Comparison of ENCODE assay signal across 23 mouse cellular contexts in the genomic region with DNA sequence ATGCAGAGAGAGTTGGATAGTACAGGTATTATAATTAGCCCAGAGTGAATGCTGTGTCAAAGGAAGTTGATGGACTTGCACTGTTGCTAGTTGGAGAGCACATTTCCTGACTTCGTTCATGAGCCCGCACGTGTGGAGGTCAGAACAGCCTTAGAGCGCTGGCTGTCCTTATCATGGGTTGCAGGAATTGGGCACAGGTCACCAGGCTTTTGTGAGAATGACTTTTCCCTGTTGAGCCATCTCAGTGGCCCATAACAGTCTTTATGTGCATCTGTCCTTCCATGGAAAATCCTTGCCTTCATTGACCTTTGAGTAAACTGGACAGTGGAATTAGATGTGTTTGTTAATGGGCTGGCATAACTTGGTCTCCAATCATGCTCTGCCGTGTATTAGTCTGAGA. TPM values are rescaled to one million over a fixed set of nuclear protein-coding genes. Genes with fewer than 3 reads are reported as not detected.
DNase-seq lines count a peak whose midpoint lies in the region; ATAC-seq and TF ChIP-seq lines count a peak whose summit lies in the region.
"Had no signal": no experiment of that assay in that cellular context is flagged by ENCODE, and none has a peak within 500 bp of the region (broad histone marks: within the 10 kb centered on the region; RNA-seq: fewer than 3 reads in every experiment).

No protein-coding gene starts in this region.

- H3K36me3 ChIP-seq in kidney, embryonic 16.5 days (ENCODE audit: insufficient read depth, low read length) = peaks cover 22% of the 10 kb centered on the region
- H3K36me3 ChIP-seq in liver, adult 2 months (ENCODE audit: control insufficient read depth, insufficient read depth, low read length) = peaks cover 19% of the 10 kb centered on the region

- H3K9me3 ChIP-seq in kidney, embryonic 16.5 days (ENCODE audit: low read length) = no peaks in the 10 kb centered on the region
- H3K9me3 ChIP-seq: forebrain, embryonic 12.5 days; kidney, embryonic 15.5 days; limb, embryonic 15.5 days; midbrain, embryonic 15.5 days had no signal

- TF ChIP-seq CTCF in liver, adult 2 months (IDR thresholded peaks at IDR 0.05; ENCODE audit: low read depth, low read length) = no peak

- H3K4me2 ChIP-seq in kidney, embryonic 16.5 days (replicated peaks; ENCODE audit: low read depth, low read length) = no peak overlapping the region
- H3K4me2 ChIP-seq: forebrain, embryonic 12.5 days; kidney, embryonic 15.5 days; limb, embryonic 15.5 days; midbrain, embryonic 15.5 days had no signal

- peaks cover 17% of the 10 kb centered on the region for H3K4me1 ChIP-seq in kidney, embryonic 16.5 days (ENCODE audit: insufficient read depth, low read length)
- peaks cover 29% of the 10 kb centered on the region for H3K4me1 ChIP-seq in liver, adult 2 months (ENCODE audit: control insufficient read depth, insufficient read depth, low read length)

- H3K4me3 ChIP-seq in kidney, embryonic 16.5 days (ENCODE audit: low read length) = no peak overlapping the region
- no peak overlapping the region for H3K4me3 ChIP-seq in liver, adult 2 months (ENCODE audit: insufficient read depth, low read depth, low read length)
- H3K4me3 ChIP-seq: forebrain, embryonic 12.5 days; heart, adult 2 months; kidney, embryonic 15.5 days; limb, embryonic 15.5 days; midbrain, embryonic 15.5 days had no signal

- peaks cover 24% of the 10 kb centered on the region for H3K79me2 ChIP-seq in liver, adult 2 months (ENCODE audit: control insufficient read depth, insufficient read depth, low read length)

- TF ChIP-seq POLR2A in liver, adult 2 months (IDR thresholded peaks at IDR 0.05; ENCODE audit: extremely low read depth, insufficient read depth, low read length) = no peak

- peak; percentile 7 for DNase-seq in CD4-positive, CD25-positive, alpha-beta regulatory T cell, adult 2 months (ENCODE audit: low read depth, low spot score)
- DNase-seq in kidney, adult 9 months = peak; percentile 9
- peak; percentile 61 for DNase-seq in liver, adult 2 months (ENCODE audit: extremely low read depth, low read depth, low spot score)
- DNase-seq in cerebellum, postnatal 25 days = no peak
- DNase-seq in gastrocnemius, adult 18-20 months (ENCODE audit: low spot score) = no peak
- DNase-seq: cerebellum, adult 8-10 months; gastrocnemius, postnatal 25 days; heart, adult 2 months; heart, postnatal 10 days; layer of hippocampus, postnatal 36 days; right cerebral cortex, adult 18-20 months; thymus, adult 2 months had no signal

- 74% methylated on average over 5 of the region's 5 CpGs for WGBS in kidney, embryonic 16.5 days
- 11% methylated on average over 5 of the region's 5 CpGs for whole genome bisulfite sequencing in liver, adult 2 months

- H3K27me3 ChIP-seq in kidney, embryonic 16.5 days (ENCODE audit: insufficient read depth, low read length) = no peaks in the 10 kb centered on the region
- no peaks in the 10 kb centered on the region for H3K27me3 ChIP-seq in liver, adult 2 months (ENCODE audit: control insufficient read depth, insufficient read depth, low read length)
- H3K27me3 ChIP-seq: forebrain, embryonic 12.5 days; kidney, embryonic 15.5 days; limb, embryonic 15.5 days; midbrain, embryonic 15.5 days had no signal

- no peak overlapping the region for H3K9ac ChIP-seq in kidney, embryonic 16.5 days (replicated peaks; ENCODE audit: low read length)
- no peak overlapping the region for H3K9ac ChIP-seq in liver, adult 2 months (ENCODE audit: low read depth, low read length)
- H3K9ac ChIP-seq: forebrain, embryonic 12.5 days; kidney, embryonic 15.5 days; limb, embryonic 15.5 days; midbrain, embryonic 15.5 days had no signal

- ATAC-seq in CD4-positive, CD25-positive, alpha-beta regulatory T cell, adult 4 months = no peak
- no peak for ATAC-seq in kidney, embryonic 16.5 days (ENCODE audit: low FRiP score, low TSS enrichment)
- peak; percentile 63 for ATAC-seq in megakaryocyte-erythroid progenitor cell, adult 5-6 weeks (replicated peaks; ENCODE audit: low FRiP score, low TSS enrichment, poor library complexity, severe bottlenecking)
- ATAC-seq: midbrain, embryonic 15.5 days had no signal

- no peak overlapping the region; the same call in 1 of the 2 replicates for H3K27ac ChIP-seq in kidney, embryonic 16.5 days (ENCODE audit: low read length)
- peak overlapping the region; percentile 63 for H3K27ac ChIP-seq in liver, adult 2 months (replicated peaks; ENCODE audit: insufficient read depth, low read depth, low read length)
- H3K27ac ChIP-seq: forebrain, embryonic 12.5 days; heart, adult 2 months; kidney, embryonic 15.5 days; limb, embryonic 15.5 days; macrophage; midbrain, embryonic 15.5 days had no signal

RNA-seq across cellular contexts. Expression of a gene that starts 5.9 kb away (rescaled TPM):
- 10 to 100 TPM; 19.7 to 30.3 TPM for polyA plus RNA-seq in CD4-positive, CD25-positive, alpha-beta regulatory T cell, adult 4 months (2017; shearing (Covaris generic))
- 24.3 and 27.3 TPM in 2 replicates for polyA plus RNA-seq in kidney, embryonic 16.5 days (2015; fragmentation: Nextera tagmentation; extraction: Ambion mirVana)
- 145 and 147 TPM in 2 replicates for total RNA-seq in liver, adult 2 months (2014; rRNA removed)
- 41.5 and 46.8 TPM in 2 replicates for polyA plus RNA-seq in liver, adult 2 months (2012; rRNA removed)
- total RNA-seq in megakaryocyte-erythroid progenitor cell, adult 5-6 weeks (2014; fragmentation: Nextera tagmentation) = 82.6 and 95.9 TPM in 2 replicates
- total RNA-seq in megakaryocyte-erythroid progenitor cell, adult 5-6 weeks (2017) = 183 and 186 TPM in 2 replicates
- total RNA-seq in gastrocnemius, adult 18-20 months (2021) = 100 to 1,000 TPM; 121 TPM

RNA-seq across cellular contexts. Expression of a gene that starts 54.7 kb away (rescaled TPM):
- not detected for polyA plus RNA-seq in CD4-positive, CD25-positive, alpha-beta regulatory T cell, adult 4 months (2017; shearing (Covaris generic))
- not detected in 2 replicates for polyA plus RNA-seq in kidney, embryonic 16.5 days (2015; fragmentation: Nextera tagmentation; extraction: Ambion mirVana)
- total RNA-seq in liver, adult 2 months (2014; rRNA removed) = not detected in 2 replicates
- polyA plus RNA-seq in liver, adult 2 months (2012; rRNA removed) = not detected in 2 replicates
- not detected in 2 replicates for total RNA-seq in megakaryocyte-erythroid progenitor cell, adult 5-6 weeks (2014; fragmentation: Nextera tagmentation)
- not detected in 2 replicates for total RNA-seq in megakaryocyte-erythroid progenitor cell, adult 5-6 weeks (2017)
- not detected for total RNA-seq in gastrocnemius, adult 18-20 months (2021)
- total RNA-seq: gastrocnemius, postnatal 25 days; heart, adult 2 months had no signal
- polyA plus RNA-seq: embryonic facial prominence, embryonic 11.5 days; kidney, embryonic 15.5 days; lung, embryonic 16.5 days; macrophage; neural tube, embryonic 11.5 days; thymus, adult 2 months had no signal

RNA-seq across cellular contexts. Expression of a gene that starts 56.6 kb away (rescaled TPM):
- polyA plus RNA-seq in CD4-positive, CD25-positive, alpha-beta regulatory T cell, adult 4 months (2017; shearing (Covaris generic)) = 10 to 100 TPM; 38.8 to 57.0 TPM
- 143 and 156 TPM in 2 replicates for polyA plus RNA-seq in kidney, embryonic 16.5 days (2015; fragmentation: Nextera tagmentation; extraction: Ambion mirVana)
- 165 and 177 TPM in 2 replicates for total RNA-seq in liver, adult 2 months (2014; rRNA removed)
- 45.5 and 54.5 TPM in 2 replicates for polyA plus RNA-seq in liver, adult 2 months (2012; rRNA removed)
- 38.0 and 40.2 TPM in 2 replicates for total RNA-seq in megakaryocyte-erythroid progenitor cell, adult 5-6 weeks (2014; fragmentation: Nextera tagmentation)
- 64.6 and 71.3 TPM in 2 replicates for total RNA-seq in megakaryocyte-erythroid progenitor cell, adult 5-6 weeks (2017)
- 1 to 10 TPM; 5.5 to 7.5 TPM for total RNA-seq in gastrocnemius, adult 18-20 months (2021)

RNA-seq across cellular contexts. Expression of a gene that starts 56.7 kb away (rescaled TPM):
- polyA plus RNA-seq in CD4-positive, CD25-positive, alpha-beta regulatory T cell, adult 4 months (2017; shearing (Covaris generic)) = 10 to 100 TPM; 69.7 to 74.8 TPM
- polyA plus RNA-seq in kidney, embryonic 16.5 days (2015; fragmentation: Nextera tagmentation; extraction: Ambion mirVana) = 54.5 and 55.5 TPM in 2 replicates
- total RNA-seq in liver, adult 2 months (2014; rRNA removed) = 52.5 and 66.7 TPM in 2 replicates
- 5.4 and 5.7 TPM in 2 replicates for polyA plus RNA-seq in liver, adult 2 months (2012; rRNA removed)
- 123 and 132 TPM in 2 replicates for total RNA-seq in megakaryocyte-erythroid progenitor cell, adult 5-6 weeks (2014; fragmentation: Nextera tagmentation)
- 149 and 153 TPM in 2 replicates for total RNA-seq in megakaryocyte-erythroid progenitor cell, adult 5-6 weeks (2017)
- total RNA-seq in gastrocnemius, adult 18-20 months (2021) = 10 to 100 TPM; 46.7 to 50.7 TPM

Comparison
In these comparisons a context has a peak if more than half of its experiments do, and no peak if none do; other contexts are left out.
1. DNase-seq: peak in CD4-positive, CD25-positive, alpha-beta regulatory T cell, adult 2 months (single experiment), kidney, adult 9 months (single experiment) and liver, adult 2 months (single experiment); none in cerebellum, postnatal 25 days (0 of 2) and gastrocnemius, adult 18-20 months (single experiment).
2. RNA of a gene that starts 56.6 kb away (total RNA-seq): 165 to 177 TPM in liver, adult 2 months and 38.0 to 71.3 TPM in megakaryocyte-erythroid progenitor cell, adult 5-6 weeks; 5.5 to 7.5 TPM in gastrocnemius, adult 18-20 months; every median in the first group is over 4 times any median in the second.